Mouse (Mus musculus) spleen, postnatal 4 days (tissue): Measurements from ENCODE around the gene Igf2bp2.

Experiments
- DNase-seq, 2 experiments: peaks; one replicate each; pipeline ENCODE4 v3.0.0; 2022; ENCODE audit warnings: low spot score in 2 of 2

Igf2bp2 gene

DNA sequence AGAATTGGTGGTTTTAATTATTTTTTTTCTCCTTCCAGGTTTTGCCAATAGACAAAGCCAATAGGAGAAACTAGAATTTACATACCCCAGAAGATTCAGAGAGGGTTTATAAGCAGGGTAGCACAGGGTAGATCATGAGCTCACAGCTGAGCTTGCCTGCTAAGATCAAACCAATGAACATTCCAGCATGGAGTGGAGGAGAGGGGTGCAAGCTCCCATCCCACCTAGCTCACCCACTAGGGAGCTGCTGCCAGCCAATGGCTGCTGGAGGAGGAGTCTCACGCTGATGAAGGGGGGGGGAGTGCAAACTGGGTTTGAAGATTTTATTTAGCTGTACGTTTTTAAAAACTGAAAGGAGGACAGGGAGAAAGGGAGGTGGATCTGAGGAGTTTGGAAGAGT lies 14.0 kb downstream of the Igf2bp2 start:
- DNase-seq = no peak

DNA sequence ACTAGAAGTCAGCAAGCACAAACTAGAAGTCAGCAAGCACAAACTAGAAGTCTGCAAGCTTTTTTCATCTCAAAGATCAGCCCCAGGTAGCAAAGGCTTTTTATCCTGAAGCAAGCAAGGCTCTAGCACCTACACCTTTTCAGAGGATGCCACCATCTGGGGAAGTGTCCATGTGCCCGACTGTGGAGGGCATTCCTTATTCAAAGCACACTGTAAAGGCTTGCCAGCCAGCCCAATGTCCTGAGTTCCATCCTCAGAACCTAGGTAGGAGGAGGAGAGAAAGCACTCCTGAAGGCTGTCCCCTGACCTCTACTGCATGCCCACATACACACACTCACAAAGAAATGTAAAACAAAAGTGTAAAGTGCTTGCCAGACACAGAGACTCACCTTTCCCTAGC lies 16.0 kb downstream of the Igf2bp2 start:
- DNase-seq = no peak

DNA sequence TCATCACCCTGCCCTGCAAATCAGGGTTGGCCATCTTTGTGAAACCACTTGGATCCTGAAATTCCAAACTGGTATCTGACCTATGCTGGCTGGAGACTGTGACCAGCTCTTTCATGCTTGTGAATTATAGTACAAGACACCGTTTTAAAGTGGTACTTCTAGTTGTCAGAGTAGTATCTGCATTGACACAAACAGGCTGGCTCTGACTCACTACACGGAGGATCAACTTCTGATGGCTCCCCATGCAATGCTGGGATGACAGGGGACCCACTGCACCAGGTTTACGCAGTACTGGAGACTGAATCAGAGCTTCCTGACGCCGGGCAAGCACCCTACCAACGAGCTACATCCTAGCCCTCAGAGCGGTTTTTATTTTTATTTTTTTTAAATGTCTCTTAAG lies 17.0 kb downstream of the Igf2bp2 start:
- DNase-seq = no peak

DNA sequence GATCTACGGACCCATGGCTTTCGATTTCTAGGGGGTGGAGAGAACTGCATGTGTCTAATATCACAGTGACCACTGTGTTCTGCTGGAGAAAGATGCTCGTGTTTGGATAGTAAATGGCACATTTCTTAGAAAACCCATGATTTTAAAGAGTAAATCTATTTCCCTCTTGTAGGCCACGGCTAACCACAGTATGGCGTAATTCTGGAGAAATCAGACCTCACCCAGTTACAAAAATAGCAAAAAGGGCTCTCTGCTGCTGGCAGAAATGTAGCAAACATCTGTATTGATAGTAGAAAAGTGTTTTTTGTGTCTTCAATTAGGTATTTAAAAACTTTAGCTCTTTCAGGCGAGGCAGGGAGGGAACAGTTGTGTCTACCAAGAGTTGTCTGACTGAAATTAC lies 18.6 kb downstream of the Igf2bp2 start:
- no peak for DNase-seq

DNA sequence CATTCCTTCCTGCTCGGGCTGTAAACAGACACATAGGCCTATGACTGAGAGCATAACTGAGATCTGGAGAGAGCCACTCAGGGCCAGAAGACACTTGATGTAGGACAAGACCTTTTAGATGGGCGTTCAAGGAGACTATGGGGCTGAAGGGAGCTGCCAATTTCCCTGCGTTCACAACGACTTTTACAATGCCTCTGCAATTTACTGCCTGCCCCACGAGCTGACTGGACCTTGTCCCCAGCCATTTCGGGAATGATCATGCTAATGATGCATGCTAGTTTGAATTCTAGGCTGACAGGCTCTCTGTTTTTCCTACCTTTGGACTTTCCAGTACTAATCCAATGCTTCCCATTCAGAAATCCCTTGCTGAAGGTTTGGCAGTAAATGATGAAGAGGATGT lies 22.2 kb downstream of the Igf2bp2 start:
- no peak for DNase-seq

DNA sequence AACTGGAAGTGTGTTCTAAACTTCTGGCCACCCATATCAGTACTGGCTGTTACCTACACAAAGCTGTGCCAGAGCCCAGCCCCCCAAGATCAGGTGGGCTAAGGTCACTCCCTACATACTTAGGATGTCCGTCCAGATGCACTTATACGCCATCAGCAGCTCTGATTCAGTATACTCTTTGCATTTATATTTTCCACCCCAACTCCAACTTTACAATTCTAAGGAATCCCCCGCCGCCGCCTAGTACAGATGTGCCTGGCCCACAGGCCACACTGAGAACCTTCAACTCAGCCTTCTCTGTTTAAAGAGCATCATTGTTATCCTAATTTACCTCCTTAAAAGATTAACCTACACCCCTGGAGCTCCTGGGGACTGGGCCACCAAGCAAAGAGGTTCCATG lies 23.3 kb downstream of the Igf2bp2 start:
- no peak for DNase-seq

DNA sequence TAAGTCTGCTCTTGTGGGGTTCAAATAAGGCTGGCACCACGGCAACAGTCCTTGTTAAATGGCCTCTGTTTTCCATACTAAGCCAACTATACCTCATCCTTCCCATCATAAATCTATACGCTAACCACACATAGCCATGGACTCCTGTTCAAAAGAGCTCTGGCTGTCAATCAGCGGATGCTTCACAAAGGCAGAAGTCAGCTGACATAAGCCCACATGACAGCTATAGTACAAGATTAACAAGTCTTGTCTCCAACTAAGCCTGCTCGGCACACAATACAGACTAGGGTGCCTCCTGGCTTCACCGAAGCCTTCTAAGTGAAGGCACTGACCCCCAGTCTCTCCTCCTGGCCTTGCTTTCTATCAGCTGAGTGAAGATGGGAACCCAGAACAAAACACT lies 26.9 kb downstream of the Igf2bp2 start:
- no peak for DNase-seq

DNA sequence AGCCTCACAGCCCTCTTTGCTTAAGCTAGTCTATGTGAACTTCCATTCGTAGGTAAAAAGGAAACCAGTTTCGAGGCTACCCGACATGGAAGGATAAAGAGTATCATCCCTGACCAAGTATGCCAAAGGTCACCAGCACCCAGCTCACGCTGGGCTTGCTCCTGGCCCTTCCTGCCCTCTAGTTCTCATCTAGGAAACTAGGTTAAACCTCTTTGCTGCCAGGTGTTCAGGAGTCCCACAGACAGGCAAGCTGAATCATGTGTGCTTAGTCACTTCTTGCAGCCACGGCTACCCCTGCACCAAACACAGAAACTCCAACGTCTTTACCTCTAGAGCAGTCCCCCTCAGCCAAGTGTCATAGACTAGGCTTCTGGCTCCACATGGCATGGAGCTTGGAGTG lies 31.8 kb downstream of the Igf2bp2 start:
- DNase-seq = no peak

DNA sequence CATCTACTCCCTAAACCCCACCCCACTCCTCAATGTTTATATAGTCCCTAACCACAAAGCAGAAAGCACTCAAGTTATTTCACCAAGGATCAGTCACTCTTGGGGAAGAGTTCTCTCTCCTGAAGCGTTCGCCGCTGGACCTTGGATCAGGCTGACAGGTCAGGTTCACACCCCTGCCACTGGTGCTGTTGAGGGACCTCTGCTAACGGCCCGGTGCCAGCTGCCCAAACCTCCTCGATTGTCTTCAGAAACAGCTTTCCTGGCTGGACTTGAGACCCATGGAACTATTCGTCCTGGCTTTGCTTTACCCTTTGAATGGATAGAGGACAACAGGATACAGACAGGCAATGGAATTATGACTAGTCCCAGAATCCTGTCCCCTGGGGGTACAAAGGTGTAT lies 33.6 kb downstream of the Igf2bp2 start:
- no peak for DNase-seq

DNA sequence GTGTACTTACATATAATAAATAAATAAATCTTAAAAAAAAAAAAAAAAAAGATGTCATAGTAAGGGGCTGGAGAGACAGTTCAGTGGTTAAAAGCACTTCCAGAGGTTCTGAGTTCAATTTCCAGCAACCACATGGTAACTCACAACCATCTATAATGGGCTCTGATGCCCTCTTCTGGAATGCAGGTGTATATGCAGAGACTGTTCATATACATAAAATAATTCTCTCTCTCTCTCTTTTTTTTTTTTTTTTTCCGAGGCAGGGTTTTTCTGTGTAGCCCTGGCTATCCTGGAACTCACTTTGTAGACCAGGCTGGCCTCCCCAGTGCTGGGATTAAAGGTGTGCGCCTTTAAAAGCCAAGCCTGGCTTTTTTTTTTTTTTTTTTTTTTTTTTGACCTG lies 34.5 kb downstream of the Igf2bp2 start:
- DNase-seq = no peak

DNA sequence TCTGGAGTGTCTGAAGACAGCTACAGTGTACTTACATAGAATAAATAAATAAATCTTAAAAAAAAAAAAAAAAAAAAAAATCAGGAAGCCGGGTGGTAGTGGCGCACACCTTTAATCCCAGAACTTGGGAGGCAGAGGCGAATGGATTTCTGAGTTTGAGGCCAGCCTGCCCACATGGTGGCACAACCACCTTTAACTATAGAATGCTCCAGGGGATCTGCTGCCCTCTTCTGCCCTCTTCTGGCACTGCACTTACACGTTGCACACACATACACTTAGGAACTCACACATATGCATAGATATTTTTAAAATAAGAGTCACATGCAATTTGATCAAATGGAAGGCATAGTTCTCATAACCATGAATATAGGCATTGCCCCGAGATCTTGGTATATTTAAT lies 35.3 kb downstream of the Igf2bp2 start:
- DNase-seq = no peak

DNA sequence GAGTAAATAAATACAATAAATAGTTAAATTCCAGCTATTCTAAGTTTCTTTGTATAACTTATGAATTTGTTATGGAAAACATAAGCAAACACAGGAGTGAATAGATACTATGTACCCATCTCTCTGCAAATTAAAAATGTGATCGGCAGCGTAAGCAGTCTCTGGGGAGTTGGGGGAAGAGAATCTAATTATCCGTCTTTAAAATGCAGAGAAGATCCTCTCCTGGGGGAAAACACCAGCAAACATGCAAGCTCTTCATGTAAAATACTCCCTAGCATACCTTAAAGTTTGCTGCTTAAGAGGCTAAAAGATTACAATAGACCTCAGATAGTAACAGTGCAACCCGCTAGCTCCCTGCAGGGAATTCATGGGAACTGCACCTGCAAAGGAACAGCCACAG lies 36.2 kb downstream of the Igf2bp2 start:
- DNase-seq = no peak

DNA sequence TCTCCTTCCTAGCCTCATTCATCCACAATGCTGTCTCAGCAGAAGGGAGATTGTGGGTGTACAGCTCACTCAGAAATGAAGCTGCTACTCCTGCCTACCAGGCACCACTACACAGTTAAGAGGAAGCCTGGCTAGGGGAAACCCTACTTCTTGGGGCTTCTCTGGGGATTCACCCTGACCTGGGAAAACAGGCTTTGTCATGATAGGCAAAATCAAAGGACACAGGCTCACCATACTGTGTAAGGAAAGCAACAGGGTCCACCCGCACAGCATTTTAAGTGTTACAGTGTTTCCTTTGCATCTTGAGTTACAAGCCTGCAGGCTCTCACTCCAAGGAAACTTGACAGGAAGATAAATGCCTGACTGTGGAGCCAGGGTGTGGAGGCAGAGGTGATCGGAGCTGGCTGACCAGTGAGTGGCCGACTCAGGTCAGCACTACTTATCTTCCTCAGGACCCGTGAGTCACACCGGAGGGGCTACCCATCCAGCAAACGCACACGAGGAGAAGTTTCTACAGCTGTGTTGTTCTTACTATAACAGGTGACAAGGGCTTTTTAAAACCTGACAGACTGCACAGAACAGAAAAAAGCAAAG lies 38.7 kb downstream of the Igf2bp2 start:
- DNase-seq = no peak

DNA sequence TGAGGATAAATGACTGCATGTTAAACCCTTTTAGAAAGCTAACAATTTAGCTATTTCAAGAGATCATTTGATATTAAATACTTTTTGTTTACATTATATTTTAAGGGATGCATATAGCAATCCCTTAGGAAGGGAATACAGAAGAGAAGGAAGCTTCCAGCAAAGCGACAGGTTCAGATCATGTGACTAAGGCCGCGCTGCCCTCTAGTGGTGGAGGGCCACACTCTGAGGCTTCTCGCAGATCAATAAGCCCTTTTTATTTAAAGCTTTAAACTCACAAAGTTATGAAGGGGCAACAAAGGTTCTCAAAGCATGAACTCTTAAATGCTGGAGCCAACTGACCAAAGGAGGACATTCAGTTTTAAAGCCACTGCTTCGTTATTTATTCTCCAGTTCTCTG lies 39.4 kb downstream of the Igf2bp2 start:
- DNase-seq = peak; percentile 34 to 83

DNA sequence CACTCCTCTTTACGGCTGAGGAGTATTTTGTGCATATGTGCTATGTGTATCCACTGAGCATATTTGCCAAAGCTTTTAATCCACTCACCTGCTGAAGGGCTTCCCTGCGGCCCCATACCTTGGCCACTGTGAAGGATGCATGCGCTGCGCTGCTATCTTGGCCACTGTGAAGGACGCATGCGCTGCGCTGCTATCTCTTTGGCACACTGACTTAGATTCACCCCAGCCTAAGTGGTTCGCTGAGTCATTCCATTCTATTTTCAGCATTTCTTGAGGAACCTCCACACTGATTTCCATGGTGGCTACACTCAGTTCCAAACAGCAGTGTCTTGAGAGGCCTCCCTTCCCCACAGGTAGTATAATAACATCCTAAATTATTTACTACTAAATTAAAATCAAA lies 42.0 kb downstream of the Igf2bp2 start:
- no peak for DNase-seq

DNA sequence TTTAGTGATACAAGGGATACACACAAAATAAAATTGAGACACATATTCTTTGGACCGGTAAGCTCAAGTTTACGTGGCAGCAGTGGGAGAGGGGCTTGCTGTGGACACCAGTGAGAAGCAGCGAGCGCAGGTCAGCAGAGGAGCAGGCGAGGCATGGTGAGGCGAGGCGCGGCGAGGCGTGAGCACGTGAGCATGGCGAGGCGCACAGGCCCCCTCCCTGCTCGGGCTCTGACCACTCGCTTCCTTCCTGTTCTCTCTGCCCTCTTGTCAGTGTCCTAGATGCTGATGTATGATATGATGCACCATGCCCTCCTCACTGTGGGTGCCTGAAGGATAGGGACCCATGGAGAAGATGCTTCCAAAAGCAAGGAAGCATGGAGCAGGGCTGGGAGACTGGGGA lies 43.6 kb downstream of the Igf2bp2 start:
- peak in 1 of 2 experiments; percentile 20 for DNase-seq

DNA sequence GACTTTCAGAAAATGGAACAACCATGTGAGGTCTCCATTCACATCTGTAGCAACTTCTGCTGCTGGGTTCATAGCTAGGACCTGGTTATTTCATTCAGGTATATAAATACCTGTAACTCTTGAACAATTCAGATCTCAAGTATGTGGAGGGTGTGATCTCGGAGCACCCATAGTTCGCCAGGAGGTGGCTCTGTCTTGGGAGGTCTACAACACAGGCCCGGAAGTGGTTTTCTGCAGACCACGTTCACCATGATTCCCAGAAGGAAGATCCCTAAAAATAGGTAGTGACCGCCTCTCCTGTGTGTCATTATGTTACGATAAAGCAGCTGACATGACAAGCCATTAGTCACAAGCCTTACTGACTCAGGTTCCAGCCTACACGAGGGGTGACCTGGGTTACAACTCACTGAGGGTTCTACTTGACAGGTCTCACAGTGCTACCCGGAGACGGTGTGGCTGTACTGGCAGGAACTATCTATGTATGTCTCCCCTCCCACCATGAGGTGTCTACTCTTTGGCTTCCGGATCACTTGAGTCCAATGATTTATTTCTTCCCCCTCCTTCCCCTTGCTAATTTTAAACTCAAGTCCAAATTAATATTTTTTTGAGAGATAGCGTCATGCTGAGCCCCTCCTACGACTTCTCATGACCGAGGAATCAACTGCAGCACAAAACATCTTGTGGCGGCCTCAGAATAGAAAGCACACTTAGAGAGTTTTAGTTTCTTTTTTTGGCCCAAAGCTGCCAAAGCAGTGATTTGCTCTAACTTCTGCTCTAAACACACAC lies 44.2 kb downstream of the Igf2bp2 start:
- DNase-seq = peak in 1 of 2 experiments; percentile 15

DNA sequence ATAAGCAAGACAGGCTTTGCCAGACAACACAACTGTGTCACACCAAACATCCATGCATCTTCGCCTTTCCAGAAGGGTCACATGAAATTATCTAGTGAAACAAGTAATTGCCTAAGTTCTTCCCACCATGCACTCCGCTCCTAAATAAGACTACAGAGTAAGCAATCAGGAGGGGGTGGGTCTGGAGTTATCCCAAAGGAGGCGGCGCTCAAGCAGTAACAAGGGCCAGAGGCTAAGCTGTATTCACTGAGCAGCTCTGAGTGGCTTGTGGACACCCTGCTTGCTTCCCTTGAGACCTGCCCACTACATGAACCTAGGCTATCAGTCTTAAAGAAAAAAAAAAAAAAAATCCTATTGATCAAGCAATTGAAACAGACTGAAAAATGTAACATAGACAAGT lies 44.9 kb downstream of the Igf2bp2 start:
- no peak for DNase-seq

DNA sequence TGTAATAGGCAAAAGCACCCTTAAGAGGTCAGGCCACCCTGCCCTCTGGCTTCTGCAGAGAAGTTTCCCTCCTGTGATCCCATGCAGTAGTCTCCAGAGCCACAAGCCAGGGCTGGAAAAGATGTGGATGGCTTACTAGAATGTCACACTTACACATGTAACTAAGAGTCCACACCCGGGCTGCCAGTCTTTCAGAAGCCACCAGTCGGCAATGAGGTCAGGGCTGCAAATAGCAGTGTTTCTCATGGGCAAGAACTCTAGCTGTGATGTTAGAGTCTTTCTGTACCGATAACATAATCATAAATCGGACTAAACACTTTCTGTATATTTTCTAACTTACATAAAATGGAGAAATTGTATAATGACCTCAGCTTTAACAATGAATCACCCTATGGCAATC lies 46.4 kb downstream of the Igf2bp2 start:
- no peak for DNase-seq

DNA sequence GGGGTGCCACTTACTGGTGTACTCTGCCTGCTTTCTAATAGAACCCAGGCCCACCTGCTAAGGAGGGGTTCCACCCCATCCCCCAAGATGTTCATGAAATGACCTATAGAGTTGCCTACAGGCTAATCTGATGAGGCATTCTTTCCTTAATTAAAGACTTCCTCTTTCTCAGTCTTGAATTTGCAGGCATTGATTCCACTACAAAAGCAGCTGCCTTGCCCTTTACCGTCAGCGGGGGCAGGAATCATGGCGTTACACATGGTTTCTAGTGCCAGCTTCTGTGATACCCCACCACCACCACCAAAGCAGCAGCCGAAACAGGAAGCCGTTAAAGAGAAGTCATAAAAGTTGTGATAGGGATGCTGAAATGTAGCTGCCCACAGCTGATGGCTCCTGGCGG lies 47.0 kb downstream of the Igf2bp2 start:
- no peak for DNase-seq

DNA sequence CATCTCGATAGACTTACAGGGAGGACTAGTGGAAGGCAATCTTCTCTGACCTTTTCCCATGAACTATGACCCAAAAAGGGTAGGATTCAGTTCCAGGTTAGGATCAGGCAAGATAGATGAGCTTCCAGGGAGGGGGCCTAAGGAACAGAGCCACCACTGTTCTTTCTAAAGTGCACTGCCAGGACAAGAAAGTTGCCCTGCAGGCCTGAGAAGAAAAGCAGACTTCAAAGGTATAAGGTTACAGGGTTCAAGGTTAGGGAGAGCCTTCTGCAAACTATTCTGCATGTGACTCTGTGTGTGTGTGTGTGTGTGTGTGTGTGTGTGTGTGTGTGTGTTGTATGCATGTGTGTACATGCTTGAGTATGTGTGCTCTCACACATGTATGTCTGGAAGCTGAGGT lies 53.1 kb downstream of the Igf2bp2 start:
- DNase-seq = no peak

DNA sequence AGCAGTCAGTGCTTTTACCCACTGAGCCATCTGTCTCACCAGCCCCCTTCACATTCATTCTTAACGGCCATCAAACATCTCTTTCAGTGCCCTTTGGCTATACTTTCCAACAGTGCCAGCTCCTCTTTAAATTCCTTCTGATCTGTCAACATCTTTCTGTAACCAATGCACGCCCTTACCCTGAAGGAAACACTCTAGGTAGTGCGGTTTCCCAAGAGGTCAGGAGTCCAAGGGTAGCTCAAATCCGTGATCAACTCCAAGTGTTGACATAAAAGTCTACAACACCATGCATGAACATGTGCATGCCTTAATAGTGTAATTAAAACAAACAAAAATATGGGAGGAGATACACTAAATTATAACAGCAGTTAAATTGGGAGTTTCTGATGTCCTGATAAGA lies 53.9 kb downstream of the Igf2bp2 start:
- DNase-seq = no peak

DNA sequence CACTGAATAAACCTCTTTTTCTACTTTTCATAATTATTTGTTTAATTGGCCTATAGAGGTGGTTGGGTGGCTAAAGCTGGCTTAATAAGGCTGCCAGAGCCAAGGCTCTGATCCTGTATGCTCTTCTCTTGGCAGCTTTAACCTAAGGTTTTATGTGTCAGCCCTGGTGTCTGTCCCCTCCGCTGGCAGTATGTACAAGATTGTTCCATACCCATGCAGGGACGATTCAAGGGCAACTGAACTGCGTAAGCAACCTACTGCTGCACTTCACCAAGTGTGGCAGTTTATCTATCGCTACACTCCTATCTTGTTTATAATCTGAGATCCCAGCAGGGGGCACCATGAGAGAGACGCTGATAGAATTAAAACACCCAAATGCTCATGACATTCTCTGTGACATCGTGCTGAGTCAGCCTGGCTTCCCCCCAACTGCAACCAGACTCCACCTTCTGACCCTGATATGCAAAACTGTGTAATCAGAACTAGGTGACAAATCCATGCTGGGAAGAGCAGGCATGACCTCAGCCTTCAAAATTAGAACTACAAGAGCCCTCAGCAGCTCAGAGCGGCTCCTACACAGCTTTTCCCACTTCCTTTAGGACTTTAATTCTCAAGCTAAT lies 55.1 kb downstream of the Igf2bp2 start:
- no peak for DNase-seq
